Mouse (Mus musculus) olfactory bulb, adult 2 months (tissue): ENCODE measurements around the gene Cops8. TPM values are rescaled to one million over a fixed set of nuclear protein-coding genes. Genes with fewer than 3 reads are reported as not detected.

Experiments
- H3K27ac ChIP-seq: fragments of 200-500 bp; 2 replicates; pipeline ENCODE4 v1.5.1; 2012; ENCODE audit warnings: low read depth, low read length; ENCODE audit not compliant: insufficient read depth
- H3K4me1 ChIP-seq: fragments of 200-500 bp; 2 replicates; pipeline ENCODE4 v1.6.1; 2012; ENCODE audit warnings: low read length; ENCODE audit not compliant: control insufficient read depth, insufficient read depth
- H3K4me3 ChIP-seq: fragments of 200-500 bp; 2 replicates; pipeline ENCODE4 v1.5.1; 2012; ENCODE audit warnings: mild to moderate bottlenecking, low read depth, low read length, moderate library complexity; ENCODE audit not compliant: insufficient read depth
- CTCF ChIP-seq: fragments of 200-500 bp; IDR thresholded peaks from 2 replicates; pipeline ENCODE4 v1.5.1; 2012; ENCODE audit warnings: low read depth, mild to moderate bottlenecking, low read length, moderate library complexity; ENCODE audit not compliant: insufficient read depth
- POLR2A ChIP-seq: fragments of 200-500 bp; IDR thresholded peaks from 2 replicates; pipeline ENCODE4 v1.6.1; 2012; ENCODE audit warnings: mild to moderate bottlenecking, low read depth, low read length, moderate library complexity; ENCODE audit not compliant: insufficient read depth
- WGBS: fragments of 180-500 bp; shearing (Covaris S2); methylation state at CpG from one replicate; pipeline ENCODE4 v1.1.7; 2018; 5-methylcytosine and 5-hydroxymethylcytosine counted together
- polyA plus RNA-seq: library from polyadenylated mRNA; stranded (reverse); fragments of >200 nt; gene quantifications from 2 replicates; pipeline ENCODE4 v1.2.4, GENCODE M21; 2012; ENCODE audit warnings: low replicate concordance; ENCODE audit not compliant: missing spikeins, insufficient read depth, insufficient read length

Gene Cops8
- polyA plus RNA-seq, 1 experiment, result not detected

DNA sequence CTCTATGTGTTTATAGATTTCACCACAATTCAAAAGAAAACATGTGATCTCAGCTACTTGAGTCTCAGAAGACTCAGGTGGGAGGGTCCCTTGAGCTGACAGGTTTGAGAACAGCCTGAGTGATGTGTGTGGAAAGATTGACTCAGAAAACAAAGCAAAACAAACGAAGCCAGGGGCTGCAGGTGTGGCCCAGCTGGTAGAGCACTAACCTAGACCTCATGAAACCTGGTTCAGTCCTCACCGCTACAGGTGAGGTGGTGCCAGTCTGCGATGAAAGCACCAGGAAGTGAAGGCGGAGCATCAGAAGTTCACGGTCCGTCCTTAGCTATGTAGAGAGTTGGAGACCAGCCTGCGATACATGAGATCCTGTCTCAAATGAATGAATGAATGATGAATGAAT lies 57.4 kb downstream of the Cops8 start:
- Histone ChIP-seq H3K27ac (no peak overlapping the region), H3K4me1 (no peaks in the 10 kb centered on the region), H3K4me3 (no peak overlapping the region)
- 91% methylated on average over 7 of the region's 7 CpGs for WGBS
- TF ChIP-seq CTCF (no peak), POLR2A (no peak)

DNA sequence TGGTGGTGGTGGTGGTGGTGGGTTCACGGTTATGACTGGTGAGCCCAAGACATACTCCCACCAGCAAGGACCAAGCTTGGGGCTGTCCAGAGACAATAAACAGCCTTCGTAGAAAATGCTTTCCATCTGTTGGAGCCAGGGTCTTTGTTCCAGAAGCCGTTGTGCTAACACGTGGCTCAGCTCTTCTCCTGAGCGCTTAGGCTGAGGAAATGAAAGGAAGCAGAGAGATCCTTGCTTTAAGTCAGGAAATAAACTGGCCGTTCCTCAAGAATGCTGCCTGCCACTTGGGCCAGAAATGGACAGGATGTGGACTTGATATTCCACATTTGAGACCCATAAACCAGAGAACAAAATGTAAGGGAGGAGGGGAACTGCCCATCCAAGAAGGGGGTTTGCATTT lies 59.7 kb downstream of the Cops8 start:
- no peak overlapping the region for H3K4me3 ChIP-seq
- H3K4me1 ChIP-seq, result no peaks in the 10 kb centered on the region
- no peak for TF ChIP-seq CTCF
- TF ChIP-seq POLR2A, result no peak
- WGBS, result 78% methylated on average over 6 of the region's 6 CpGs
- H3K27ac ChIP-seq, result no peak overlapping the region

Other genes starting within 250 kb of the Cops8 start
- not detected in 2 replicates for gene Col6a3, start 241.0 kb downstream of the Cops8 start, polyA plus RNA-seq